Mouse (Mus musculus) layer of hippocampus, adult 18-20 months (tissue): ENCODE results near the gene Nme7. TPM values are rescaled to one million over a fixed set of nuclear protein-coding genes. Genes with fewer than 3 reads are reported as not detected.

Source experiments
- DNase-seq, 2 experiments: peaks; one replicate each; pipeline ENCODE4 v3.0.0; 2022; ENCODE audit warnings: low spot score in 2 of 2
- long read RNA-seq: library from polyadenylated mRNA; stranded (forward); transcript quantifications from one replicate; pipeline ENCODE4 v2.0.0, GENCODE M21; 2021
- total RNA-seq, 2 experiments: library from RNA; stranded (reverse); gene quantifications; 2 replicates each; pipeline ENCODE4 v1.2.3; 2021

Gene Nme7
- total RNA-seq = 10 to 100 TPM; 23.3 to 23.6 TPM
- long read RNA-seq, partial matches to known transcripts = 5 of 14 reads
- long read RNA-seq, other reads (novel, unspliced or antisense) = 7 of 14 reads

DNA sequence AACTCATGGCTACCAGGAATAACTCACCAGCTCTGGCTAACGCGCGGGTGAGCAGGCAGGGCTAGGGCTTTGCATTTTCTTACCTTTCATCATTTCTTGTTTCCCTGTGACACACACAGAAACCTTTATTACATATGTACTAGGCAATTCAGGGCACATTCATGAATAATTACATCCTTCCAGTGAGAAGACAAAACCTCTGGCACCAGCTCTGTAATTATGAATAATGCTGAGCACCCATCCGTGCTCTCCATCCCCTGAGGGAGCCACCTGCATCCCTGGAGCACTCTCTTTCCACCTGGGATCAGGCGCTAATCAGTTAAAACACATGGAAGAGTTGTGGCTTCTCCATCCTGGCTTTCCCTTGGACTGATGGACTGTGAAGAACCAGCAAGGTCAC, at the start of gene Nme7:
Gene Nme7, plus strand, starts transcription at position 301 of the 400 bp plus-strand sequence.
- DNase-seq = no peak

DNA sequence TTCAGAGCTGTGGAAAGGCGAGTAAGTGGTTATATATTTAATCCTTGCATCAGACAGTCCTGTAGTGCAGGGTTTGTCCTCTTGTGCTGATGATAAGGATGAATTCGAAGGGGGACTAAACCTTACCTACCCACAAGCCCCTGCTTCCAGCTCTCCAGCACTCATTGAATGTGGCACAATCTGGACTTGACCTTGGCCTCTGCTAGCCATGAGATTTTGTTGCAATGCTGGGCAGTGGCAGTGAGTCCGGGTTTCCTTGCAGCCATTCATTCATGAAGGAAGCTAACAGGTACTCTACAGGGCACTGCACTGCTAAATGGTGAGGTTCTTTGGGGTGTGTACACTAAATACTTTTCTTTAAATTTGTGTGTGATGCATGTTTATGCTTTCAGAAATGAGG, 49.1 kb upstream of the Nme7 start:
- DNase-seq = no peak

DNA sequence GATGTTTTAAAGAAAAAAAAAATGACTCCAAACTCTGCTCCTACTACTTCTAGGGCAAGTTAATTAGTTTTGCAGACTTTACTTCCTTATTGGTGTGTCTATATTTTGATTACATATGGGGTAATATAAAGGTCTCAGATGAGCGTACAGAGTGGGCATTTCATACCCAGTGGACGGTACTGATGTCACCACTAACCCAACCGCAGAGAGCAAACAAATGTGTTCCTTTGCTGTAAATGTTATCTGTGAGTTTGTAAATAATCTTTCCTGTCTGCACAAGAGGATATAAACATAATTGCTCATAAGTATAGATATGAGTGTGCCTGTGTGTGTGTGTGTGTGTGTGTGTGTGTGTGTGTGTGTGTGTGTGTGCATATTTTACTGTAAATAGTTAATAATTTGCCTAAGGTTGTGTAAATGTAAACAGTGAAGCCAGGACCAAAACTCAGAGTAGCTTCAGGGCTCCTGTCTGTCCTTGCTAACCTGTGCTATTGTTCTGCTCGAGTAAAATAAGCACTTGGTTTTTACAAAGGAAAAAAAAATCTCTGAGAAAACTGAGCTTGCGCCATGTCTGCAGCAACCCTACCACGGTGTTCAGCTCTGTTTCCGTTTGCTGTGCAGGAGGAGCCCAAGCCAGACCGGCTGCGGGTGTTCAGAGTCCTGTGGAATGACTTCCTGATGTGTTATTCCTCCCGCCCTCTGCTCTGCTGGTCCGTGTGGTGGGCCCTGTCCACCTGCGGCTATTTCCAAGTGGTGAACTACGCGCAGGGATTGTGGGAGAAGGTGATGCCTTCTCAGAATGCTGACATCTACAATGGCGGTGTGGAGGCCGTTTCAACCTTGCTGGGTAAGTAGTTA, 43.5 kb upstream of the Nme7 start:
- no peak for DNase-seq

DNA sequence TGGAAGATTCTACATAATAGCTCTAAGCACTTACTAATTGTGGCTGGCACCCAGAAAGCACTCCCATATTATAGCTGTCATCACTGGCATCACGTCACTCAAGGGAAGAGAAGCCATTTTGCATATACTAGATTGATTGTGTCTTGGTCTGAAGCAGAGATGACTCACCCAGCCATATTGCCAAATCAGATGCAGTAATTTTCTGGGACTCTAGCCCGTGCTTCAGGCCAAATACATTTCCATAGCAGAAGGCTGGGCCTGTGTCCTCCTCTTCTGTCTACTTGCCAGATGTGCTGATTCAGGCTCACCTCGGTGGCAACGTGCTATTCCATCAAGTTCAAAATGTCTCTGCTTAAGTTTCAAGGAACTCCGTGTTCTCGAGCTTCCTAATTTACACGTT, 42.4 kb upstream of the Nme7 start:
- peak; percentile 42 to 76 for DNase-seq

DNA sequence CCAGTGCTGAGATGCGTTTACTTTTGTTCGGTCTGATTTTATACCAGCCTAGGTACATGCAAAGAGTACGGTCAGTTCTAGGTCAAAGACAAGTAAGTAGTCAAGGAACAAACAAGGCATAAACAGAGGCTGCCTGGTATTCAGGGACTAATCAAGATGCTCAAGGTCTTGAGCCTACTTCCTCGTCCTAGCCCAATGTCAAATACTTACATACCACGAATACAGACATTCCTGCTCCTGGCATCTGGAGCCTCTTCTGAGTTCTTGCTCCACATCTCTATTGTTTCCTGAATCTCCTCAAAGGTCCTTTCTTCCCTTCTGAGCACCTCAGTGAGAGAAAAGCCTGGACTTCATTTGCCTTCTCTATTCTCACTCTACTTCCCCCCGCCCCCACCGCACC, 33.0 kb upstream of the Nme7 start:
- no peak for DNase-seq

DNA sequence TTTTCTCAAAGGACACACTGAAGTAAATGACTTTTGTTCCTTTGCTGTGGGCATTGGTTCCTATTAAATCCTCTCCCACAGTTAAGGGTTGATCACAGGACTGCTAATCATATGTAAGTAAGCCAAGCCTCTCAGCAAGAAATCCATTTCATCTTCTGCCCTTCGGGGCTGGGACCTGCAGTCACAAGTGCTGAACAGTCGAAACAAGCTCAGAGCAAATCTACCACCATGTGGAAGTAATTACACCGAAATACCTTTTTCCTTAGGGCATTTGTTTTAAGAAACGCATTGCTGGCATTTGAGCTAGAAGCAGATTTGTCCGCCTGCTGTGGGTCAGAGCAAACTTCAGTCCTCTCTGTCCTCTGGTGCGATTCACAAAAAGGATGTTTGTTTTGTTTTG, 30.3 kb upstream of the Nme7 start:
- no peak for DNase-seq

DNA sequence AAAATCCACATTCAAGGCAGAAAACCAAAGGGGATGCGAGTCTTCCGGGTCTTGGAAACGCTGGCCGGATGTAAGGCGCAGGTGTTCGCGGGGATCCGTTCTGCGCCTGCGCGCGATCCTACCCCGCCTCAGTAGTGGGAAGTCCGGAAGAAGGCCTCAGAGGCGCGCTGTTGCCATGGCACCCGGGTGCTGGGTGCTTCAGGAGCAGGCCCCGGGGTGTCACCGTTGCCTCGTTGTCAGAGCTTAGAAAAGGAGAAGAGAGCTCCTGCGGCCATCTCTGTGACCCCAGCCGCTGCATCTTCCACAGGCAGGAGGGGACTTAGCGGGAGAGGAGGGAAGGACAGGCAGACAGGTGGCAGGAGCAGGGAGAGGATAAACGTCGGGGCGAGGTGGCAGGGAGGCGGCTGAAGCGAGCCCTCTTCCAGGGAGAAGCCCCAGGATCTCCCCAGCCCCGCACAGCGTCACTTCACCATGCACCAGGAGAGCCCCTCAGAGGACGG, 28.4 kb upstream of the Nme7 start, which contains the start of gene Ccdc181:
Gene Ccdc181, plus strand, starts transcription at position 131 of the 500 bp plus-strand sequence.
- DNase-seq = peak; percentile 94 to 97

DNA sequence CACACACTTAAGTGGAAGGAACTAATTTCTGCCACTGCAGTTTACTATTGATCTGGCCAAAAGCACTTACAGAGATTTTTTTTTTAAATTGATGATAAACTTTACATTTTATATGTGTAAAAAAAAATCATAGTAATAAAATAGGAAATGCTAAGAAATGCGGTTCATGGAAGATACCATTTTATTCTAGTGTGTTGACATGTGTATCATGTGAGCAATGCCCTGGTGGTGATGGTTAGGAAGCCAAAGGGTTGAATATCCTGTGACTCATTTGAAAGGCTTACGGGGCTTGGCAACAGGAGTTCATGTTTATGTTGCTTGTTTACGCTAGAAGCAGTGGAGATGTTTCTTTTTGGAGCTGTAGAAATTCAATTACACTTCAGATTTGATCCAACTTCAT, 27.4 kb upstream of the Nme7 start:
- DNase-seq = no peak

DNA sequence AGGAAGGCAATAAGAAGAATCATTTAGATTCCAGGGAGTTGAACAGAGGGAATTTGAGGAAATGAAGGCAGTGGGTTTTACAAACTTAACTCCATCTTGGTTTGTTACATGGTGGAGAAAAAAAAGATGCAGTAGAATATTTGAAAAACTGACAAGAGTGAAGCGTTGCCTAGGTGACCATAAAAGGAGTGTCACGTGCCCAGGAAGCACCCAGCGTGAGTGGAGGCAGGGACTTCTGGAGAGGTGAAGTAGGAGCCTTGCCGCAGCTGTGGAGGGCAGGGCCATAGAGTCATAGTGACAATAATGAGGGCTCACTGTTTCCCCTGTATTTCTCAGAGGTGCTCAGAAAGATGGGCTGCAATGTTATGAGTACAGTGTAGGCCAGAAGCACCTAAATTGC, 24.6 kb upstream of the Nme7 start:
- no peak for DNase-seq

DNA sequence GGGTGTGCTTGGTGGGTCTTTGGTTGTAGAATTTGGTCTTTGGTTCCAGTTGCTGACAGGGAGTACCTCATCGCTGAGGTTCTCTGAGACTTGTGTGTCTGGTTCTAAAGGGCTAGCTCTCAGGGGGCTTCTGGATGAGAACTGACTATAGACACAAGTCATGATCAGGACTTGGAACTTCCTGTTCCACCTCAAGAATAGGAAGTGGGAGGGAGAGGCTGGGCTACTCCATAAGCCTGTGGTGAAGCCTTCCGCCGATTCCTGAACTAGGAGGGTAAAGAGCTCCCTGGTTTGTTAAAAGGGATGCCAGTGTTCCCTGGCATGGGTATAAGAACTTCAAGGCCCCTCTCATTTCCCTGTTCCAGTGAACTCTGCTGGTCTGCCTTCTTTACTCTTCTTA, 19.9 kb upstream of the Nme7 start:
- DNase-seq = no peak

DNA sequence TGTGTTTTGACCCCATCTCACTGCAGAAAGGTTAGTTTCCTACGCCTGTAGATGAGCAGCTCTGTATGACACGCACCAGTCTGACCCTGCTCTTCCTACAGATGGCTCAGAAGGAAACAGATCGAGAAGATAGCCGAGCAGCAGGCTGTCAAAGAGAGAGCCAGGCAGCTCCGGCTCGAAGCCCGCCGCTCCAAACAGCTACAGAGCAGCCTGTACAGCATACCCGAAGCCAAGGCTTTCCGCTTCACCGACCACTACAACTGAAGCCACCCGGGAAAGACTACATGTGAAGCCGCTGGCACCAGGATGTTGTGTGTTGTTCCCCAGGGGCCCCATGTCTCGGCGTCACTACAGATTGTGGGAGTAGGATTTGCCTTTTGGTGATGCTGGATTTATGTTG, 16.5 kb upstream of the Nme7 start:
- peak in 1 of 2 experiments; percentile 33 for DNase-seq

DNA sequence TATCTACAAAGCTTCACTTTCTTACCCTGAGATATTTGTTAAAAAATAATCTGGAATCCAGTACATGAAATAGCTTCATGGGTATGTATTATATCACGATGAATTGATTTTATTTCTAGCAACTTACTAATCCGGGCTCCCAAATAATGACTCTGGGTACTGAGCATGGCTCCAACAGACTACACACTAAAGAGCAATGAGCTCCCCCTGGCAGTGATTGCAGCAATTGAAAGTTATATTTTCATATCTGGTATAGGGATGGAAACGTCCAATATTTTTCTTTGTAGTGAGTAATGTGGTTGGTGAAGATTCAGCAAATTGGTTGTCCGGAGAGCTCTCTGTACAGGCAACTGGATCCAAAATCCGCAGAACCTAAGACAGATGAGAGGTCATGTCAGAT, 11.9 kb upstream of the Nme7 start:
- DNase-seq = no peak

DNA sequence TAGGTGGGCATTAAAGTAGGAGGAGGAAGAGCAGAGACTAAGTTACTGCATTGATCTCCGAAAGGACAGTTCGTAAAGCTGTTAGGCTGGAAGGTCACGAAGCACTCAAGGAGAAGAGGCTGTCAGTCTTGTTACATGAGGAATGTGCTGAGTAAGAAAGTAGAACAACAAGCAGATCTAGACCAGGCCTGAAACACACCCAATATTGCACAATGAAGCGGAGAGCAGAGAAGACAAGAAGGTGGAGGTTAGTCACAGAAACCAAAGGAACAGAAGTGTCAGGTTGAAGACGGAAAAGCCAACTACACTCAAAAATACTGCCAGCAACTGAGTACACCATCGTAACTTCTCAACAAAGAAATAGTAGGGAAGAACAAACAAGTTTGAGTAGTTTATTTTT, 9.8 kb upstream of the Nme7 start:
- no peak for DNase-seq

DNA sequence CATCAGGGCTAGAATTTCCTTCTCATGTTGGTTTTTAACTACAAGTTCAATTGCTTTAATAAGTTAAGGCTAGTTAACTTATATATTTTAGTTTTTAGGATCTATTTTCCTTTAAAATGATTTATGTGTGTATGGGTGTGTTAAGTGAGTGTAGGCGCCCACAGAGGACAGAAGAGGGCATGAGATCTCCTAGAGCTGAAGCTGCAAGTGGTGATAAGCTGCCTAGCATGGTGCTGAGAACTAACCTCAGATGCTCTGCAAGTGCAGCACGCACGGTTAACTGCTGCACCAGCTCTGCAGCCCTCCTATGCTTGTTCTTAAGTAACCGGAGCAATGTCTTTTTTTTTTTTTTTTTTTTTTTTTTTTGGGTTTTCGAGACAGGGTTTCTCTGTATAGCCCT, 7.4 kb upstream of the Nme7 start:
- no peak for DNase-seq

DNA sequence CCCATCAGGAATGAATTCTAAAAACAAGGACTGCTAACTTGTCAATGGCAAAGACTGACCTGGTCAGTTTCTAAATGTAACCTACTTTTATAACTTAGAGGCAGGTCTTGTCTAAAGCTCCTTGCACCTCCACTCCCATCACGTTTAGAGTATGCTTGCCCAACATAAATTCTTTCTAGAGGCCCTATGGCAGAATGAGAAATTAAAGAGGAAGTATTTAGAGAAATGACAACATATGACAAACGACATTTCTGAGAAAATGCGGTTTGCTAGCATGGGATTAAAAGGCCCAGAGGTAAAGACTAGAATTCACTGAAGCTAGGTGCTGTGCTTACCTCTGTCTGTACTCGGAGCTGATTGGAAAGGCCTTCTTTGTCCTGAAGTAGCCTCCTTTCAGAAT, 2.0 kb upstream of the Nme7 start:
- DNase-seq = no peak

DNA sequence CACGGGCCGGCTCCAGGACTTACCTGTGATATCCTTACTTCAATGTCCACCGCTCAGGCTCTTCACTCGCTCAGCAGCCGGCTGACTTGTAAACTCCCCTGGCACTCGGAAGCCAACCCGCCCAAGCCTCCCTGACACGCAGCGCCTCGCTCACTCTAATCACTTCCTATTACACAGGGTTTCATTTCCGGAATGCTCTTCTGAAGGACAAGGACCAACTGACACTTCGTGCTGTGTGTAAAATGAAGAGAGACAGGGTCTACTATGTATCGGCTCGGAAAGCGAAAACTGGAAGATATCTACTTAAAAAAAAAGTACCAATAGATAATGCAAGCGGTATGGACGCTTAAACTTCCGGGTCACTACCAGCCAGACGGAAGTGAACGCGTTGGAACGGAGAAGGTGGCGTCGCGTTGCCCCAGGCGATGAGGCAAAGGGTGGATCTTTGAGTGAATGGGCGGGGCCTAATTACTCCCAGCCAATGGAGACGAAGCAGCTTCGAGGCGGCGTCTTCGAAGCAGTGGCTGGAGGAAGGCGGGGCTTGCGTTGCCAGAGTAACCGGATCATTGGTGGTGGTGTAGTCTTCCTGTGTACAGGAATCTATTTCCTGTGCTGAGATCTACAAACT, 3.3 kb downstream of the Nme7 start, which contains the start of gene Blzf1:
Gene Blzf1, minus strand, starts transcription at position 366 of the 628 bp plus-strand sequence.
- DNase-seq = peak; percentile 95 to 98

DNA sequence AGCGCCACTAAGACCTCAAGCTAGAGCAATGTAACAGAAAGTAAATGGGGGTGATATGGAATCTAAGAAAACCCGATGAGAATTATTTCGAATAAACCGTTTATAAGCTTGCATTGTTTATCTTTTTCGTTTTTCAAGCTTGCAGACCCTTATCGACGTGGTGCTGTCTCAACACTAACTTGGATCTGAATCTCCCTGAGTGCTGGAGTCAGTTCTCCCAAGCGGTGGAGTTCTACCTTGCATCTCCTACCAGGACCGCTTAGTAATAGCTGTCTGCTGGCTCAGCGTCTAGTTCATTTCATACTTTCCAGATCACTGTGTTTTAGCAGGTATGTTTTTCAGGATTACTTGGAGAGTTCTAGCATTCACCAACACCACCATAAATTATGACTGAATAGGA, 4.0 kb downstream of the Nme7 start:
- DNase-seq = no peak

DNA sequence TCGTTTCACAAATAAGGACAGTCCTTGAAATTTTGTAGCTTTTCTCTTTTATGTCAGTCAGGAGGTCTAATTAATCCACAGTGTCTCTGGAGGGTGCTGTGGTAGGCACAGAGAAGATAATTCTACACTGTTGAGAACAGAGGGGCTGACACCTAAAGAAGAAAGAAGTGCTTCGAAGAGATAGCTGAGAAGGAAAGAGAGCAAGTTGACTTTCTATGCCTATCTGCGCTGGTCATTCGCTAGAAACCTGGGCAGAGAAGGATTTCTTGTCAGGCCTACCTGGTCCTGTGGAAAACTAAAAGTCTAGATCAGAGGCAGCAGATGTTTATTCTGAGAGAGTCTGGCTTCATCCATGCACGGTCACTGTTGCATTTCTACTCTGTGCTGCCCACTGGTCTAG, 10.2 kb downstream of the Nme7 start:
- no peak for DNase-seq

DNA sequence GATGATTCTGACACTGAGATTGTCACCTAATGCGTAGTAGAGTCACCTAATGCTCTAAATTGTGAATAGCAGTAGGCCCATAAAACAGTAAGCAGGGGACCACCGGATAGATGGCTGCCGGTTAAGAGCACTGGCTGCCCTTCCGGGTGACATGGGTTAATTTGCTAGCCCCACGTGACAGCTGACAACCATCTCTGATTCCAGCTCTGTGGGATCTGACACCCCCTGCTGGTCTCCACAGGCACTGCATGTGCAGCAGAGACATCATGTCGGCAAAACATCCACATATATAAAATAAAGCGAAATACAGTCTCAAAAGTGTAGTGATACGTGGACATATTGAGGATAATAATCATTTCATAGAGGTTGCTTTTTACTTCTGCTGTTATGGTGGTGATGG, 11.3 kb downstream of the Nme7 start:
- DNase-seq = no peak

DNA sequence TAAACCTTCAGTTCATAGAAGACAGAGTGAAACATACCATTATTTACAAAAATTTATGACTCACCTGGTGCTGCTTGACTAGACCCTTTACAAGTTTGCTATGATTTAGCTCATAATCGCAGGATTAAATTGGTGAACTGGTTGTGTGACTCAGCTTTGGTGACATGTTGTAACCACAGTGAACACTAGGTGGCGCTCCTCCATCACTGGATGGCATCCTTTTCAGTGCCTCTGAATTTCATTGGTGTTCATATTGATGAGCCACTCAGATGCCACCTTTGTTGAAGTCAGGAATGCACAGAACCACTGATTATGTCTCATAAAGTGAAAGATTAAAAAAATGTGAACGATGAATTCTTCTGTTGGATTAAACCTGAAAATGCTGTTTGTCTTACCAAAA, 12.8 kb downstream of the Nme7 start:
- peak; percentile 61 to 93 for DNase-seq

DNA sequence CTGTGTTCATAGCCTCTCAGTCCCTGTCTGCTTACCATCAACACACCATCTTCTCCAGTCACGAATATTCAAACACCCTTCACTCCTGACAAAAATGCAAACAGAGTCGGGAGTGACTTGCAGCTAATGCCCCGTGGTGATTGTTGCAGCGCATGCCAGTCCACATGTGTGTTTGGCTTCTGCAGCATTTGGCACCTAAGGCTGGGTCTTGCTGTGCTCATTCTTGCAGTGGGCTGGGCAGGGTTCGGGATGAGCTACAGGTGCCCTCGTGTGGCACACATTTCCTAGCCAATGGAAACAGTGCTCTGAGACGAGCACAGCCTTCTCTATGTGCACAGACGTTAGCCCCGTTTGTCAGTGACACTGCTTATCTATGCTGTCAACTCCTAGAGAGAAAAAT, 13.3 kb downstream of the Nme7 start:
- DNase-seq = no peak

DNA sequence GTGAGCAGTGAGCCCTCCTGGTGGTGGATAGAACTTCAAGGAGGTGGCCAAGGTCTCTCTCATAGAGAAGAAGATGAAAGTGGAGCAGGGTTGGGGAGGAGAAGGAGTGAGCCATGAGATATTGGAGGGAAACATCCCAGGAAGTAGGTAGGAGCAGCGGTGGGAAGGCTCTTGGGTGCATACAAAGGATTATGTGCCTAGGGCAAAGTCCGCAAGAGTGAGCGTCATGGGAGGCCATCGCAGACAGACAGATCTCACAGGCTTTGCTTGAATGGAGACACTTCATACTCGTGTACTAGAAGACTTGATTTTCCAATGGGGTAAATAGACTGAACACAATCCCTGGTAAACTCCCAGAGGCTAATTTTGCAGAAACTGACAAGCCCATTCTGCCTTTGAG, 14.6 kb downstream of the Nme7 start:
- DNase-seq = no peak
